24 mouse cellular contexts compared by ENCODE assay signal in genomic region chr11:72733736-72734135, GRCm38 (mm10).
"Had no signal": no experiment of that assay in that cellular context is flagged by ENCODE, and none has a peak within 500 bp of the region (broad histone marks: within the 10 kb centered on the region; RNA-seq: fewer than 3 reads in every experiment).

No protein-coding gene starts in this region.

- ATAC-seq: forebrain, embryonic 16.5 days; hindbrain, embryonic 16.5 days; inflammation-experienced regulatory T-cells, adult 6 months; intestine, embryonic 15.5 days; intestine, postnatal 0 days had no signal

- H3K27ac ChIP-seq: hindbrain, embryonic 10.5 days; hindbrain, embryonic 12.5 days; hindbrain, embryonic 14.5 days; intestine, embryonic 15.5 days; layer of hippocampus, adult 2 months; left cerebral cortex, adult 2 months; limb, embryonic 10.5 days; limb, embryonic 12.5 days; liver, embryonic 13.5 days; liver, embryonic 15.5 days had no signal

- DNase-seq: gastrocnemius, postnatal 25 days; heart, postnatal 14 days; heart, postnatal 4 days; kidney, adult 18-20 months; kidney, adult 8-10 months; kidney, postnatal 10 days; kidney, postnatal 25 days; kidney, postnatal 4 days; liver; liver, embryonic 13.5 days had no signal

- H3K4me2 ChIP-seq: hindbrain, embryonic 12.5 days; hindbrain, embryonic 14.5 days; intestine, embryonic 15.5 days; limb, embryonic 12.5 days; liver, embryonic 11.5 days; liver, embryonic 13.5 days; liver, embryonic 15.5 days had no signal

- H3K4me3 ChIP-seq: hindbrain, embryonic 10.5 days; hindbrain, embryonic 12.5 days; intestine, embryonic 15.5 days; layer of hippocampus, adult 2 months; left cerebral cortex, adult 2 months; limb, embryonic 10.5 days; limb, embryonic 12.5 days; liver, embryonic 13.5 days; liver, embryonic 15.5 days had no signal

- H3K4me1 ChIP-seq: hindbrain, embryonic 12.5 days; intestine, embryonic 15.5 days; limb, embryonic 10.5 days; limb, embryonic 12.5 days; liver, embryonic 13.5 days; liver, embryonic 15.5 days had no signal

- H3K9ac ChIP-seq: hindbrain, embryonic 12.5 days; hindbrain, embryonic 14.5 days; intestine, embryonic 15.5 days; limb, embryonic 12.5 days; liver, embryonic 13.5 days; liver, embryonic 15.5 days had no signal

- H3K9me3 ChIP-seq: hindbrain, embryonic 10.5 days; hindbrain, embryonic 12.5 days; intestine, embryonic 15.5 days; limb, embryonic 10.5 days; limb, embryonic 12.5 days; liver, embryonic 13.5 days; liver, embryonic 15.5 days had no signal

- H3K27me3 ChIP-seq: hindbrain, embryonic 12.5 days; intestine, embryonic 15.5 days; limb, embryonic 12.5 days; liver, embryonic 13.5 days; liver, embryonic 15.5 days had no signal
